Mouse (Mus musculus) kidney, postnatal 14 days (tissue): Measurements from ENCODE around the gene Trabd2b.

Experiments used
- DNase-seq: peaks from one replicate; pipeline ENCODE4 v3.0.0; 2022; ENCODE audit warnings: mixed read lengths

Trabd2b gene

DNA sequence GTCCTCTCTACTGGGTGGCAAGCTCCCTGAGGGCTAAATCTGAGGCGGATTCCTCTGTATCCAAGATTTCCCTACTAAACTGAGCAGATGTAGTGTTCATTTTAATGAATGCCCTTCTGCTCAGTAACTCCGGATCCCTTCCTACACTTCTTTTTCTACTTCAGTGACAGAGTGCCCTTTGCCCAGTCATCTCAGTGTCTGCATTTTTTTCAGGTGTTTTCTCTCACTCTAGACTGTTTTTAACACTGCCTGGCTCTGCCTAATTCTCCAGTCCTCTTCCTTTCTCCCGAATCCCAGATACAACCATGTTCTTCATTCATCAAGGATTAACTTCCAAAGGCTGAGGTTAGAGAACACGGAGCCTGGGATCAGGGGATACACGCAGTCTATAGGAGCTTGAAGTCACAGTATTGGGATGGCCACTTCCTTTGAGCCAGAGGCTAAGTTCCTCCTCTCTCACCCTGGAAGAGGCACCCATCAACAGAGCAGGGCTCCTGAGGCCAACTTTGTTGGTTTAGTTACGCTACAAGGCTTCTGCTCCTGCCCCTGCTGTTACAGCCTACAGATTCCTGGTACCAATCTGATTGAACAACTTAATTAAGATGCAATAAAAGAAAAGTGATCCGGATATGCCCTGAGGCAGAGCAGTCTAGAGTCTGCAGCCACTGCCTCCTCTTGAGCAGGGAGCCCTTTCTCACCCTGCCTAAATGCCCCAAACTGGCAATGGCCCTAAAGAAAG is 4.4 kb upstream of the Trabd2b start:
- DNase-seq = peak; percentile 22

DNA sequence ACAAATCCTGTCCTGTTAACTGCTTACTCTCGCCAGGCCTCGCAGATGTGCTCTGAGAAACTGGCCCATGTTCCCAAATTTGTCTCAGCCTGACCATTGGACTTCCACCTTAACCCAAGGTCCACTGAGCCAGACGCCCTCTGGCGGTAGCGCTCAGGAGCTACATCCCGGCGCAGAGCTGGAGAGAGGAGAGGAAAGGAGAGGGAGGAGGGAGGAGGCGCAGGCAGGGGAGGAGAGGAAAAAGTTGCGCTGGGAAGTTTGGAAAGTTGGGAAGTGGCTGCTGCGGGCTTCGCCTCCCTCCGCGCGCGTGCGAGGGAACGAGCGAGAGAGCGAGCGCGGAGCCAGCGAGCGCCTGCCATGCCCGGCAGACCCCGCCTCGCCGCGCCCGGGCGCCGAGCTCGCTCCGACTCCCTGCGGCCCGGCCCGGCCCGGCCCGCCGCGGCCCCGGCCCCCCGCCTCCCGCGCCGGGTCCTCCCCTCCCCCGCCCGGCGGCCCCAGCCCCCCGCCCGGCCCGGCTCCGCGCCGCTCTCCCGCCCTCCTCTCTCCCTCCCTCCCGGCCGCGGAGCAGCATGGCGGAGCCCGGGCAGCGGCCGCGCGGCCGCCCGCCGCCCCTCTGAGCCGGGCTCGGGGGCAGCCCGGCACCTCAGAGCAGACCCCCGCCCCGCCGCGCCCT is 706 bp upstream of the Trabd2b start:
- DNase-seq = peak; percentile 94

DNA sequence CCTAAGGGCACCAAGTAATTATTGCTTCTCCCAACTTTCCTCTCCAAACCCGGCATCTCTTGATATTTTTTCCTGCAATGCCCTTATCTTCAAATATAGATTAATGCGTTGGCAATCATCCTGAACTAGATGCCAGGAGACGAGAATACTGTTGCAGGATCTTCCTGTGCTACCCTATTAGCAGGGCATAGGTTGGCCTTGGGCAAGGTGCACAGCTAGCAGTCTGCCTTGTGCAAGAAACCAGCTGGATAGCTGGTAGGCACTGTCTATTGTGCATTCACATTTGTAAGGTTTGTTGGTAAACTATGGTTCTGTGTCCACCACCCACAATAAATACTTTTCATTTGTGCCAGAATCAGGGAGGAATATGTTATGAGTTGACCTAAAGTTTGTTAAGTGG is 992 bp downstream of the Trabd2b start:
- DNase-seq = peak; percentile 26

DNA sequence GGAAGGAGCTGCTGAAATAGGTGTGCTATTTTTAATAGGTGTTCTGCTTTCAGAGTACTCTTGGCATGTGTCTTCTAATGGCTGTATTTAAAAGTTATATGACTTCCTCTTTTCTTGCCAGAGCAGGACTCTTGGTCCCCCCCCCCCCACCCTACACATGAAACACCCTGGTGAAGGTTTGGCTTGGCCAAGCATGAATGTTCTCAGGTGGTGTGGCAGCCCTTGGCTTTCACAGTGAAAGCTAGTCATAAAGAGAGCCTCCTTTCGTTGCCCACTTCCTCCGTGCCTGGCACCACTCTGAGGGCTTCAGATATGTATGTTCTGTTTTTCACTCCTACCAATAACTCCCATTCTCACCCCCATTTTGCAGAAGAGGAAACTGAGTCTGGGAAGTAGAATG is 1.8 kb downstream of the Trabd2b start:
- peak; percentile 21 for DNase-seq

DNA sequence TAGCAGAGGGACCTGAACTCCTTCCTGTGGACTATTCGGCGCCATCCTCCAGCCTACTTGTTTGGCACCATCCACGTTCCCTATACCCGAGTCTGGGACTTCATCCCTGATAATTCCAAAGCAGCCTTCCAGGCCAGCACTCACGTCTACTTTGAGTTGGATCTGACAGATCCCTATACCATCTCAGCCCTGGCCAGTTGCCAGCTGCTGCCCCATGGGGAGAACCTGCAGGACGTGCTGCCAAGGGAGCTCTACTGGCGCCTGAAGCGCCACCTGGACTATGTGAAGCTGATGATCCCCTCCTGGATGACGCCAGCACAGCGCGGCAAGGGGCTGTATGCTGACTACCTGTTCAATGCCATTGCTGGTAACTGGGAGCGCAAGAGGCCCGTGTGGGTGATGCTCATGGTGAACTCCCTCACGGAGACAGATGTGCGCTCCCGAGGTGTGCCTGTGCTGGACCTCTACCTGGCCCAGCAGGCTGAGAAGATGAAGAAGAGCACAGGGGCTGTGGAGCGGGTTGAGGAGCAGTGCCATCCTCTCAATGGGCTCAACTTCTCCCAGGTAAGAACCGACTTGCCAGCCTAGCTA is 2.5 kb downstream of the Trabd2b start:
- DNase-seq = peak; percentile 58

DNA sequence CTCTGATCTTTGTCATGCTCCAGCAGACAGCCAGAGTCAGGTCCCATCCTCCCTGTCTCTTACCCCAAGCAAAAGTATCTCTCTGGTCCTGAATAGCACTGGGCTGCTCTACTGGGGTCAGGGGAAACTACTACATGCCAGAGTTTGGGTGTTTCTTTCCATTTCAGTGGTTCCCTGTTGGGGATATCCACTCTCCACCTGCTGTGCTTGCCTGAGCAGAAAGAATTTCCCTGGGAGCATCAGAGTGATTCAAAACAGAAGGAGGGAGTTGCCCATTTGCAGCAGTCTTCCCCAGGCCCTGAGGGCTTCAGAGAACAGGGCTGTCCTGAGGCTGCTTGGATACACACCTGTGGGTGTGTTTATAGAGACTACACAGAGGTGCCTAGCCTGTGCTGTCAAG is 3.0 kb downstream of the Trabd2b start:
- peak; percentile 70 for DNase-seq

DNA sequence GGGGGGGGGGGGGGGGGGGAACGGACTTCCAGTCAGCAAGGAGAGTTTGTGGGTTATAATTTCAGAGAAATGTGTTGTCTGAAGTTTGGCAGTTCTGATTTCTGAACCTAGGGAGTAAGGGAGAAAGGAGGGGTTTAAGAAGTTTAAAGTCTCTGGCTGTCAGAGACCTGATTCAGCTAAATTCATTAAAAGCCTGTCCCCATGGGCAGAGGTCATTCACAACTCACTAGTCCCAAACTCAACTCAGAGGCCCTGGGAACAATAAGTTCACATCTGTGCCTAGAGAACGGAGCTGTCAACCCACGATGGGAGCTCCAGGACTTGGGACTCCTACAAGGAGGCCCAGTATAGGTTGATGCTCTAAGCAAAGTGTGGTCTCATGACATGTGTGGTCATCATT is 3.5 kb downstream of the Trabd2b start:
- peak; percentile 47 for DNase-seq

DNA sequence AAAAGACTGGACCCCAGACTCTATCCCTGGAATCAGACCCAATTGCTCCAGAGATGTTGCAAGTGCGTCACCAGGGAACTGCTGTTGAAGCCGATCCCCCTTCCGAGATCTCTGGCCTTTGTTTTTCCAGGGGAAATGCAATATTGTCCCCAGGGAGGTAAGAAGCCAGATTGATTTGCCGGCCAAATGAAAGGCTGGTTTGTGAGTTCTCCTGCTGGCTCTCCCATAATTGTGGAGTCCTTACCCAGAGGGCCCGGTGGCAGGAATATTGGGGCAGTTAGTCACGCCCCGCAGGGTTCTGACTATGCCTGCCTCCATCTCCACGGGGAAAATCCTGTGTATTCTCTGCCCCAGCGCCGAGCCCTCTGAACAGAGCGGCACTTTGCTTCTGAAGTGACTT is 3.9 kb downstream of the Trabd2b start:
- peak; percentile 43 for DNase-seq

DNA sequence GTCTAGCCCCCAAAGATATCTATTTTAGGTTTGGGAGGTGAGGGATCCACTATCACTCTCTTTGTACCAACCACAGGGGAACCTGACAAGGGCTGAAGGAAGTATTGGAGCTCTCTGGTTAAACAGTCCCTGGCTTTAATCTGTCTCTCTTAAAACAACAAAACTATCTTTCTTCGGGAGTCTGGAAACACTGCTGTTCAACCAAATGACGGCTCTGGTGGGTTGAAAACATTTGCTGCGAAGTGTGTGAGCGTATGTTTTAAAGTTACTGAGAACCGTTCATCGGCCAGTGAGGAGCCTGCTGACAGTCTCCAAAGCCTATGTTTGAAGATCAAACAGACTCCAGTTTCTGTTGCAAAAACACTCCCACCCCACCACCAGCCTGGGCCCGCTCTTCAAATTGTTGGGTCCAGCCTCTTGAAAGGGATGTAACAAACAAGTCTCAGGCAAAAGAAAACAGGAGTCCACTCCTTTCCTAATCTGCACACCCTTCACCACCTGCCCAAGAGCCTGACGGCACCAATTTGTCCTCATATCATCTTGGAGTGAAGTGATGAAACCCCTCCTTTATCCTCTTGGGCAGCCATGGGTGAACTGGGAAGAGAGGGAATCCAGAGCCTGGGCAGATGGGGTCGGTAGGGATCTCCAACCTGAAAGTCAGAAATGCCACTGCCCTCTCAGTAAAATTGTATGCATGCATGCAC is 4.6 kb downstream of the Trabd2b start:
- DNase-seq = no peak

DNA sequence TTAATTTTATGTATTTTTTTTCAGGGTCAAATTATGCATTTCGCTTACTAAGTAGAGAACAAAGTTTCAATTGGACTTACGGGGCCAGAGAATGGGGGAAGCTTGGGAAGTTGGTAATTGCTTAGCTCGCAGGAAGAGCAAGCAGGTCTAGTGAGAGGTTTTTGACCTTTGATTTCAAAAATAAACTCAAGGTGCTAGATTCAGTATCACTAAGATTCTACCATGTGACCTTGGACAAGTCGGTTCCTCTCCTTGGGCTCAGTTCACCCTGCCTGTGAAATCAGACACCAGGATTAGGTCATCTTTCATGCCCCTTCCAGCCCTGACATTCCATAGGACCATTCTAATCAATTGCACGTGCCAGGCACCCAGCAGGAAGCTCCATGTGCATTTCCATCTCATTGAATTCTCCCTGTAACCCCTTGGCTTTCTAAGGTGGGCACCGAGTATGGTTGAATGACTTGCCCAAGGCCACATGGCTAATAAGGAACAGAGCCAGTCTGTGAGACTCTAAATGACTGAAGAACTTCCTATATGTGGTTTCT is 5.4 kb downstream of the Trabd2b start:
- DNase-seq = no peak

DNA sequence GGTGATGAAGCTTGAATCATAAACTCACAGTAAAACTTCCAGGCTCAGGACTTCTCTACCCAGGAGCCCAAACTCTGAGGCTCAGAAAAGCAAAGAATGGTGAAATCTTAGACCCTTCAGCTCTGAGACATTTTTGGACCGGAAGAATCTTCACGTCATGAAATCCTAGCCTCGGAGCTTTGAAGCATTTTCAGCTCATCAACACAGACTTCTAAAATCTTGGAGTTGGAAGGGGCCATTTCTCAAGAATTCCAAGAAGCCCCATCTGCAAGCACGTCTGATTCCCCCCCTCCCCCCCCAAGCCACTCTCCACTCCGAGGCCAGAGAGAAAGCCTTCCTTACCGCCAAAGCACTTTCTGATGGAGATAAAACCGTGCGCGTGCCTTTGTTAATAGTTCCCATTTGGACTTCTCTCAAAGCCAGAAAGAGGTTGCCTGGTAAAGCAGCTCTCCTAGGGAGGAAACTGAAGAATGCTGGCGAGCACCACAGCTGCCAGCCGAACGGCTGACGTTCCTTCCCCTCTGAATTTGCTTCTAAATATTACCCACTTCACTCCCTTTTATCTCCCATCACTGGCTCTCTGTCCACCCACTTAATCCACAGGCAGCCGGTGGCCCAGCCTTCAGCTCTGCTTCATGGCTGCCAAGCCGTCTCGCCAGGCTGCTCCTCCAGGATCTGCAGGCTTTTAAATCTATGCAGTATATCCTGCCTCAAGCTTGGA is 9.6 kb downstream of the Trabd2b start:
- no peak for DNase-seq

DNA sequence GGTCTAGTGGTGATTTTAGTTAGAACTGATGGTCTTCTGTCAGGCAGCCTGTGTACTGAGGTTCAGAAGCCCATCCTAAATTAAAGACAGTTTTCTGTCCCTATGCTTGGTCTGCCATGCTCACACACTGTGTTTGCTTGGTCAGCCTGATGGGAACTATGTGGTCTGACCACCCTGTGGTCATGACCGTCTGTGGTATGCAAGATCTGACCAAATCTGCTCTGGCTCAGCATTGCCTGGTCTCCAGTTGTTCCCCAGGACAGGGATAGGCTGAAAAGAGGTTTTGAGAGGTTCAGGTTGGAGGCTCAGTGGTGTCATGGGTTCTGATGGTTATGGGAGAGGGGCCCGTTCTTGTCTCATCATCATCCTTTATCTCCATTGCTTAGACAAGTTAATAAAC is 13.6 kb downstream of the Trabd2b start:
- no peak for DNase-seq

DNA sequence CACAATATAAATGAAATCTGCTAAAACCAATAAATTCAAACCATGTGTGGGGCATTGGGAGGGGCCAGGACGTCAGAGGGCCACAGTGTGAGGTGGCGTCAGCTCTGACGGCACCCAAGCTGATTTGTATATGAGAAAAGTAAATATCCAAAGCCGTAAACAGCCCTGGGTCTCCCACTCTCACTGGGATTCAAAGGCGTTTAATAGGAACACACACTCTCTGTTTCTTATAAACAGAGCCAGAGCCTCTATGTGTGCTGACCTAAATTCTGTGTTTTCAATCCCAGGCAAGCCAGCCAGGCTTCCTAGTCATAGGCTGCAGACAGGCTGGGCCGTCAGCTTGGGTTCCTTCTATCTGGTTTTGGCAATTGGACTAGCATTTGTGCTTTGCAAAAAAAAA is 16.6 kb downstream of the Trabd2b start:
- no peak for DNase-seq

DNA sequence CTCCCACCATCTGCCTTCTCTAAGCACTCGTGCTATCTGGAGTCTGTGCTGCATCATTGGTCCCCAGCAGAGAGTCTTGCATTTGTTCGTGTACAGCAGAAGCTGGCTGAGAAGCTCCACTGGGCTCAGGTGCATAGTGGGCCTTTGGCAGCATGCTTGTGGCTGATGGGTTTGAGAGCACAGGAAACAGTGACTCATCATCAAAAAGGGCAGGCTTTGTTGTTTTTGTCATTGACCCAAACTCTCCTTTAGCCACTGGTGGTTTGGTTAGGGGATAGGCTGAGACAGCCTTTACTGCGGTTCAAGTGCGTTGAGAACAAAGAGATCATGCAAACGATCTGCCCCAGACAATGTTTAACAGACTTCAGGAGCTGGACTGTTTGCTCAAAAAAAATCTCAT is 19.3 kb downstream of the Trabd2b start:
- no peak for DNase-seq

DNA sequence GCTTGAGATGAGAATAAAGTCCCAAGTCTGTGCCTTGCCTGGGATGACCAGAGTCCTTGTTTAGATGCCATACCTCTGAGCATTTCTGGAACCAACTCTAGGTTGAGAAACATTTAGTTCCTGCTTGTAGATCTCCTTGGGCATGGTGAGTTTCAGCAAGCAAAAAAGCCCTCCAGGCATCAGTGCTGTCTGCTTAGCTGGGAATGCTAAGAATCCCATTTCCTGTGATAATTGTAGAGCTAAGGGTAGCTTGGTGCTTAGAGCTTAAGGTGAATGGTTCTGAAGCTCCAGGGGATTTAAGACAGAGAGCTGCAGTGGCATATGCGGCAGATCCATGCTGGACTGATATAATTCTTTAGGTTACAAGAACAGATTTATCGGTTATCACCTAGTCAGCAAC is 26.2 kb downstream of the Trabd2b start:
- DNase-seq = no peak

DNA sequence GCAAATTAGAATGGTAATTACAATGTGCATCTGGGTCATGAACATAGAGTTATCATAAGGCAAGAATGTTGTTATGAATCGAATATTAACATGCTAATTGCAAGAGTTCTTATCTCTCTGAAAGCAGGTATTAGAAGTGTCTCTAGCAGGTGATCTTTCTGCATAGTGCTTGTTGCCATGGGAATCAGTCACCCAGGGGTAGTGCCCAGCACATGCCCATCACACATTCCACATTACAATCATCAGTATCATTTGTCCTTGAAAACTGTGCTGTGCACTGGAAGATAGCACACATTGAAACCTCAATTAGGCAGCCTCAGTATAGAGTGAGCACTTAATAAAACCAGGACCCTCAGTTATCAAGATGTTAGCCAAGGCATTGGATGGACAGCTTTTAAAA is 26.9 kb downstream of the Trabd2b start:
- DNase-seq = no peak

DNA sequence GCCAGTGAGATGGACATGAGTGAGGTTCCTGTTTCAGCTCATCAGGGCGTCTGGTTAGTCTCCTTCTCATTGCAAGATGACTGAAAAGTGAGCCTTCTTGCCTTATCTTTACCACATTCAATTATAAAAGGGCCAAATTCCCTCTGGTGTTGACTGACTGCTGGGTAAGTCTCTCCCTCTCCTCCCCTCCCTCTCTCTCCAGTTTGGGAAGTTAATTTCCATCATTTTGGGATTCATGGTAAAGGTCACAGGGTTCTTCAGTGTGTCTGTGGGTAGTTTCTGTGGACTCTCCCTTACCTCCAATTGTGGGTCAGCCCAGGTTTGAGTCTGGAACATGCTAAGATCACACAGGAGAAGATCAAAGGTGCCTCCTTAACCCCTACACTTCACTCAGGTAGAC is 28.2 kb downstream of the Trabd2b start:
- DNase-seq = no peak

DNA sequence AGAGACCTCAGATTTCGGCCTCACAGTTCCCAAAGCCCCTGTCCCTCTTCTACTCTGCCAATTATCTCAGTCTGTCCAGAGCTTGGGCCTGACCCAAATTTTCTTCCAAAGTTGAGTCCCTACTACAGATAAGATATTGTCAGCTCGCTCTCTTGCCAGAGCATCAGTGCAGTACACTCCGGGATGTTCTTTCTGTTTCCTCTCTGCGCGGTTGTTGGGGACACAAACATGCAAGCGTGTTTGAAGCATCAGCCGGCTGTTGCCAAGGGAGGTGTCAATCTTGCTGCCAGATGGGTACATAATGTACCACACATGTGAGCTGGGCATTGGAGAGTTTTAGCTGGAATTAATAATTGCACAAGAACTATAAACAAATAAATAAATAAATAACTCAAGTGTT is 28.9 kb downstream of the Trabd2b start:
- DNase-seq = no peak

DNA sequence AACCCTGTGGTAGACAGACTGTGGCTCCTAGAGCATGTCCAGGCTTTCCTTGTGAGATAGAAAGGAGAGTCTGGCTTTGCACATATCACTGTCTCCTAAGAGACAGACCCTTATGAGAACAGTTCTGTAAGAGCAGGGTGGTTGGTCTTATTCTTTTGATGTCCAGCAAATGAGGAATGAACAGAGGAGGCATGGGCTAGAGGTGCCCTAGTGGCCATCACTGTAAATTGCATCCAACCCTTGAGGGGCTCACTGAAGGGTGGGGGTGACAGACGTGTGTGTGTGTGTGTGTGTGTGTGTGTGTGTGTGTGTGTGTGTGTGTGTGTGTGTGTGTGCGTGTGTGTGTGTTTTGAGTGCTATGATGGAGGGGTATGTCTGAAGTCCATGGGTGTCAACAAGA is 32.2 kb downstream of the Trabd2b start:
- DNase-seq = no peak

DNA sequence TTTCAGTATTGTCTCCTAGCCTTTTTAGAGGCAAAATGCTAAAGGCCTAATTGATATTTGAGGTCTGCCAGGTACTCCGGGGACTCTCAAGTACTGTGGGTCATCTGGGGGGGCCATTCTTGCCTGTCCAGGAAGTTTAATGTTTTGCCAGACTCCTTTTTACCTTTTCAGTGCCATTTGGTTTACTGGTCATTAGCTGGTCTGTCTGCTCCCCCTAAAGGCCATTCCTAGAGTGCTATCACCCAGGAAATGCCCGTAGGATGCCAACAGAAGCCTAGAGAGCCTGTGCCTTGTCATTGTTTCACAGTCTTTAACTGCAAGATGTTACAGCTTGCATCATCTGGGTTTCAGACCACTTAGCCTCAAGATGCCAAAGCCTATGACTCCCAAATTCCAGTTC is 35.7 kb downstream of the Trabd2b start:
- DNase-seq = peak; percentile 60

DNA sequence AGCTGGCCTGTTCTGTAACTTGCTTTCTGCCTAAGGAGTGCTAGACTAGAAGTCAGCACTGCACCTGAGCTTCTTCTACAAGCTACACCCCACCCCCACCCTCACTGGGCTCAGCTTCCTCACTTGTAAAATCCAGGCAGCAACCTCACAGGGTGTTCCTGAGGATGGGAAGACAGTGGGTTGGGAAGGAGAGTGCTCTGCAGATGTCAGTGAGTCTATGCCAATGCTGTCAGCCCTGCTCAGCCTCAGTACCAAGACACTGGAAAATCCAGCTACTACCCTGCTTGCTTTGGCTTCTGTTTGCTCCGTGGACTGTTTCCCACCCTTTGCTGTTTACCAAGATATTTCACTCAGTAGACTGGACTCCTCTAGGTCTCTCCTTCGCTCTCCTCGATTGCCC is 36.1 kb downstream of the Trabd2b start:
- DNase-seq = no peak

DNA sequence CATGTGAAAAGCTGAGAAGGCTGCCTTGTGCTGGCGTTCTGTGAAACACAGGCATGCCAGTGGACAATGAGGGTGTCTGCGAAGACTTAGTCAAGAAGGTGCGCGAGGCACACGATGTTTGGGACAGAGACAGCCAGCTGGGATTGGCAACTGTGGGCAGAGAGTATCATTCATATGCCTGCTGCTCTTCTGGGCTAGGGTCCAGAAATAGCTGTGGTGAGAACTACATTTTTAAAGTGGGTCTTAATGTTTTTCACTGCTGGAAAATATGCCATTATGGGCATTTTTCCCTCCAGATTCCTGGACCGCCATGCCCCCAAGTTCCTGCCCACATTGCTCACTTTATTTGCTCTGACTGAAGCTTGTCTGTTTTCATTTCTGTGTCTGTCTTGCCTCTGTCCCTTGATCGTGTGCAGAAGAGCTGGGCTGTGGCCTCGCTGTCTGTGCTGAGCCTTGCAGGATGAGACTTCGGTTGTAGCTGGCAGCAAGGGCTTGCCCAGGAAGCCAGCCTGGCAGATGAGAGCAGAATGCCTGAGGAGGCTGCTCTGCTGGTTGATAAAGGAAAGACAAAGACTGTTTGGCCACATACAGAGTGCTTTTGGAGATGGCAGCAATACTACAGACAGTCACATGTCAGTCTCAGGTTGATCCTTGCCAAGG is 42.0 kb downstream of the Trabd2b start:
- DNase-seq = no peak
